Mouse (Mus musculus) spleen, postnatal 14 days (tissue): ENCODE results near the gene Rgs2.

Source experiments
- DNase-seq, 2 experiments: peaks; one replicate each; pipeline ENCODE4 v3.0.0; 2021 to 2022; ENCODE audit warnings: low spot score in 2 of 2

The Rgs2 gene

DNA sequence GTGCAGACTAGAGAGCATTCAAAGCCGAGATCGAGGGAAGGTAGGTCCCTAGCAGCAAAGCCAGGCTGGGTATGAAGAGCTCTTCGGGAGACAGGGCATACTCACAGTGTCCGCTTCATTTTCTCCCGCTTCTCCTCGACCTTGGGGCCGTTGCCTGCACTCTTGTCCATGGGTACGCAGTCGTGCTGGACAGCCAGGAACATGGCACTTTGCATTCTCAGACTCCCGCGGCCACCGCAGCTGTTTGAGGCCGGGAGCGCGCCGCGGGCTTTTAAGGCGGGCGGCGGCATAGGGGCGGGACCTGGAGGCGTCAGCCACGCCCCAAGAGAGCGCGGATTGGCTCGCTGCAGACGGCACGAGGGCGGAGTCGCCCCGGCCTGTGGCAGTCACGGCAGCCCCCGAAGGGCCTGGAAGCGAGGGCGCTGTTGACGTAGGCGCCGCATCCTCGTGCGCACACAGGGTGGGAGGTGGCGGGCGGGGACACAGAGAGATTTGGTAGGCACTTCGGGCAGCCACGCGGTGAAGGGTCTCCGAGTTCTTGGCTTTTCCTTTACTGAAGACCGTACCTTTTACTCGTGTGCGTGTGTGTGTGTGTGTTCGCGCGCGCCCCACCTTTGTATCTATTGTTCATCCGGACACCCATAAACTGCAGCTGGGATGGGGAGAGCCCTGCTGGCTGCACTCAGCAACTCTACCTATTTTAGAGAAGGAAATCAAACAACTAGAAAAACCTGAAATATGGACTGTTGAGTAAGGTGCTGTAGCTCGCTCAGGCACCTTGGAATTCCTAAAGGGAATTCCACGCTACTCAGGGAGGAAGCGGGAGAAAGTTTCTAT, at the start of gene Rgs2:
Gene Rgs2, minus strand, starts transcription at position 258 of the 837 bp plus-strand sequence.
- peak; percentile 87 to 92 for DNase-seq

- no peak for DNase-seq
Measured at GRCm38 (mm10) chr1:144053401-144053800, 49.4 kb upstream of the Rgs2 start.

DNA sequence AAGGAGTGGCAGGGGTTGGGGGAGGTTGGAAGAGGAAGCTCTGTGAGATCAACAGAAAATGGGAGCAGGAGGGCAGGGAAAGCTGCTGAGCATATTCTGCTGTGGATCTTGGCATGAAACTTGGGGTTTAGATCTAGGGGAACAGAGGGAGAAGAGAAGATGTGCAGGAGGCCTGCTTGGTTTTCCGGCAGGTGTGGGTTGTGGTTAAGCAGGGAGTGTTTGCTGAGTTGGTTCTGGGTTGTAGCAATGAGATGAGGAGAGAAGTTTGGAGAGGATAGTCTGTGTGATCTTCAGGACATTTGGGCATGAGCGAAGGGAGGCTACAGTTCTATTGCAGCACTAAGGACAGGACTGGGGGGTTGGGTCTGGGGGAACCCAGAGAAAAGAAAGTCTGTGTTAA, 37.9 kb upstream of the Rgs2 start:
- no peak for DNase-seq

GRCm38 (mm10) chr1:144033498-144033897, 29.5 kb upstream of the Rgs2 start:
- no peak for DNase-seq

DNA sequence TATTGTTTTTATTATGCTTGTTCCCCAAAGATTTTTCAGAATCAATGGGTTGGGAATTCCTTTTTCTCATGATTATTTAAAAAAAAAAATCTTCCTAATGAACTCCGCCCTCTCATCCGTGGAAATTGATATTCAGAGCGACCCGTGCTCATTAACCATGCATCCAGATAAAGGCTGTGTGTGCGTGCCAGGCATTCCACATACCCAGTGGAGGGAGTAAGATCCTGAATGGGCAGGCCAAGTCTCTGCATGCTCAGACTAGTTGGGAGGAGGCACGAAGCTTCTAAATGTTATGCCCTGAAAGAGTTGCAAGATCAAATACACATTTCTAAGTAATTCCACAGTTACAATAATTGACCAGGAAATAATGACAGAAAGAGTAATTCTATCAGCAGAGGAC, 26.5 kb upstream of the Rgs2 start:
- DNase-seq, result no peak

DNA sequence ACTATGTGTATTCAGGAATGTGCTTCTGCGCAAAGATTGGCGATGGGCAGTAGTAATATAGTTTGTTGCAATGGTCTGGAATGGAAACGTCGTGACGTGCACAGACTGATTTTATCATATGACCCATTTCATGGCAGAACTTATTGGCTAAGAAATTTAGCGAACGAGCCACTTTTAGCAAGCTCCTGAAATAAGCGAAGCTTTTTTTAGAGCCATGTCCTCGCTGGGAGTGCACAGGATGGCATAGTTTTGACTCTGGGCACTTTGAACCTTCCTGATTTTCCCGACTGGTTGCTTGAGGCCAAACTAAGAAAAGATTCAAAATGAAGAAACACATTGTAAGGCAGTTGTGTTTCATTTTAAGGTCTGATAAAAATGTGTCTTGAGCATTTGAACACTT, 25.7 kb upstream of the Rgs2 start:
- DNase-seq, result no peak

DNA sequence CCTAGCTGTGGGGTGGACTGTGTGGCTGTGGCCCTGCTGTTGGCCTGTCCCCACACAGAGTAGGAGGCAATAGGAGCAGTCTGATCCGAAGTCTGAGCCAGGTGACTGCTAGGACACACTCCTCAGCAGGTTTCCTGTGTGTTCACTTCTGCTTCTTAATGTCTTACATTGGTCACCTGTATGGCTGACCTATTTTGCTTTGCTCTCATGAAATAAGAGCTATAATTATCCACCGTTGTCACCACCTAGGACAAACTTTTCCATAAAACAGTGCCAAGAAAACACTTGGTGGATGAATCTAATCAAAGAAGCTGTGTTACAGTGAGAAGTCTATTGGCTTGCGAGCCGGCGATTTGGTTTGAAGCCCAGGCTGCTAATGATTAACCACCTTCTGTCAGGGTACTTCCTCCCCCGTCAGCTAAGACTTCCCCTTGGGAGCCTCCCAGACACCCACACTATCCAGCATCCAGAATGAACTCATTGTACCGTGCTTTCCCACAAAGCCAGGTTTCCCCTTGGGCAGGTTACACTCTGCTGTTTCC, 14.5 kb upstream of the Rgs2 start:
- no peak for DNase-seq

DNA sequence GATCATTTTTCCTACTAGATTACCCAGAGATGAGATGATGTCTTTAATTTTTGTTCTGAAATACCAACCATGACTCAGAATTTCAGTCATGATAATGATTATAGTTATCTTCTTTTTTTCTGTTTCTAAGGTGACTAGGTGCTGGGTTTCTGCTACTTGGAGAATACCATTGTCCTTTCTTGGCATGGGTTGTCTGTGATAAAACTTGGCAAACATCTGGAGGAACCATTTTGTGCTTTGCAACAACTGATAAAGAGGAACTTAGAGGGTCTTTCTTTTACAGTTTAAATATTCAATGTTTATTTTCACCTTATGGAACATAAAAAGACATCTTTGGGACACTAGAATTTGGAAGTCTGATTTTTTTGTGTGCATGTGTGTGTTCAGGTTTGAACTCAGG, 10.0 kb upstream of the Rgs2 start:
- no peak for DNase-seq

DNA sequence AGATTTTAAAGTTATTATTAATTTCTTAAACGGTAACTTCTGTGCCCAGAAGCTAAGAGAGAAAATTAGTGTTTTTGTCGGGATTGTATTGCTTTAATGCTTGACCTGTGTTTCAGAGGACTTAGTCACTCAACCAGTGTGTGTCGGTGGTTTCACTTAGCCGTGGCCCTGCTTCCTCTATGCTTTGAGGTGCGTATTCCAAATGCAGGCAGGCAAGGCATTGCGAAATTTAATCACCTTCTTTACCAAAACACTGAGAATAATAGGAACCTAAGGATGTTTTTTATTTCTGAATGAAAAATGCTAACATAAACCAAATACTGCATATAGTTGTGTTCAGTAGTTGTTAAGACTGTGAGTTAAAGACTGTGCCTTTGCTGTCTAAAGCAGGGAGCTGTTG, 3.4 kb upstream of the Rgs2 start:
- no peak for DNase-seq

GRCm38 (mm10) chr1:144006542-144006941, 2.6 kb upstream of the Rgs2 start:
- peak; percentile 16 to 44 for DNase-seq

DNA sequence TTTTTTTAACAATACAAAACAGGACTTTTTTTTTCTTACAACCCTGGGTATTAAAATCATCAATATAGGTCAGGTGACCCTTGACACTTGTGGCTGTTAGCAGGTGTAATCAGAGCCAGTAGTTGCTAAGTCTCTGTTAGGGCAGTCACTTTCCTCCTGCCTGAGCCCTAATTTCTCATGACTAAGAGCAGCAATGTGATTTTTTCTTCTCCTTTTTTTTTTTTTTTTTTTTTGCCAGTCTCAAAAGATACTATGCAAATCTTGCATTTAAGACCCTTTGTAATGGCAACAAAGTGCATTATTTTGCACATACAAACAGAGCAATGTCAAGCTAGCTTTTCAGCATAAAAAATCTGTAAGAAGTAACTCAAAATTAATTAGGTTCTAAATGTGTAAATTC, 1.7 kb upstream of the Rgs2 start:
- DNase-seq, result no peak

- peak in 1 of 2 experiments; percentile 3 for DNase-seq
Measured at GRCm38 (mm10) chr1:144004741-144005140, 780 bp upstream of the Rgs2 start.

DNA sequence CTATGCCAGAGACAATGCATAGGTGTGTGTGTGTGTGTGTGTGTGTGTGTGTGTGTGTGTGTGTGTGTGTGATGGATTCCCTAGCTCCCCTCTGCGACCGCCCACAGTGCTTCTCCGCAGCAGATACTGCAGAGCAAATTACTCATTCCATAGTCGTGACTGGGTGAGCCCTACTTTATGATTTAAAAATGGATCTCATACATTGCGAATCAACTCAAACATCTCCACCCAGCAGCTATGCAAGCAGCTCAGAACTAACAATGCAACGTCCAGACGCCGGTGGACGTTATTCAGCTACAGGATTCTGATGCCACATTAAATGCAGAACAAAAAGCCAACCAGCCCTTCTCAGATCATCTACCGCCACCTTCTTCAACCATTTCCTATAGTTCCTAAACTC, 545 bp downstream of the Rgs2 start:
- DNase-seq, result no peak

GRCm38 (mm10) chr1:144002715-144003066, 1.3 kb downstream of the Rgs2 start:
- peak in 1 of 2 experiments; percentile 6 for DNase-seq

- no peak for DNase-seq
Measured at GRCm38 (mm10) chr1:144002036-144002714, 1.8 kb downstream of the Rgs2 start.

DNA sequence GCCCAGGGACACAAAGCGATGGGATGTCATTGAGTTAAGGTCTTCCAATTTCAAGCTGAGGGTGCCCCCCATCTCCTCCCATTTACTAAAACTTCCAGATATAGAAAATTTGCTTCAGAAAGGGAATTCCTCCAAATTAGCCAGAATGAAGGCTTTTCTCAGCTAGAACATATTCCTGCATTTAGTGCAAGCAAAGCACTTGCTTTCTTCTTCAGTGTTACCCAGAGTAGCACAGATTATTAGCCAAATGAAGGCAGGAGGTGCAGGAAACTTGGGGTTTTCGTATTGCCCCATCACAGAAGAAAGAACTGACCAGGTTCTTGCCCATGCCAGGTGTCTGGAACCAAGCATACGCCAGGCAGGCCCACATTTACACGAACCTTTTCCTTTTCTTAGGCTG, 3.7 kb downstream of the Rgs2 start:
- no peak for DNase-seq

DNA sequence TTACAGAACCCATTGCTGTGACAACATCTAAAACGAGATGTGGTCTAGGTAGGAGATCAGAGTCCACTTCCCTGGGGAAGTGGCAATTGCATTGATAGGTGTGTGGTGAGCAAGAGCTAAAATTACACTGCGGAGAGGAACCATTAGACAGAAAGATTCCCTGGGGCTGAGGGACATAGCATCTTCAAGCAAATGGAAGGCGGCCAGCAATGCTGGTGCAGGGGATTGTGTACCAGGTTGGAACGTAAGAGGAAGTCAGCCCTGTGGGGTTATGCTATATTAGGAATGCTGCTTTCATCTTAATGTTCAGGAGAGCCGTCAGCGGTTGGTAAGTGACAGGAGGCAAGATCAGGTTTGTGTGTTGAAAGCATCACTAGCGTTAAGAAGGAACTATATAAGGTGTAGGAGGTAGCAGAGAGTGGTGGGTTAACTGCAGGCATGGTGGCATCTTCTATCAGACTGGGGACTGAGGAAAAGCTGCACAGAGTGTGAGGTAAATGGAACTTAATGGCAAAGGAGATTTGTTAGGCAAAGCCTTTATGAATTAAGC, 4.5 kb downstream of the Rgs2 start:
- DNase-seq, result no peak

DNA sequence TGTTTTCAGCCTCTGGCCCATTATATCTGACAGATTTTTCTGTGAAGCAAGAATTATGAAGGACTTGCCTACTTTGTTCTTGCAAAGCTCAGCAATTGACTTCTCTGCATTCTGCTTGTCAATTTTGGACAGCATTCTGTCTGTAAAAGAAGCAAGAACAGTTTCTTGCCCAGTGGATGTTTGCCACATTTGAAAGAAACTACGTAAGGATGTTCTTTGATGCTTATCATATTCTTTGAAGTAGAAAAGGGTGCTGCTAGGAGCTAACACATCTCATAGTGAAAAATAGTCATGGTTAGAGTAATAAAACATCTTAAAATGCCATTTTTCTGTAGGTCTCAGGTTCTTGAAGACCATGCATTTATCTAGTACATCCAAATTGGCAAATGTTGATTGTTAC, 10.9 kb downstream of the Rgs2 start:
- DNase-seq, result no peak

DNA sequence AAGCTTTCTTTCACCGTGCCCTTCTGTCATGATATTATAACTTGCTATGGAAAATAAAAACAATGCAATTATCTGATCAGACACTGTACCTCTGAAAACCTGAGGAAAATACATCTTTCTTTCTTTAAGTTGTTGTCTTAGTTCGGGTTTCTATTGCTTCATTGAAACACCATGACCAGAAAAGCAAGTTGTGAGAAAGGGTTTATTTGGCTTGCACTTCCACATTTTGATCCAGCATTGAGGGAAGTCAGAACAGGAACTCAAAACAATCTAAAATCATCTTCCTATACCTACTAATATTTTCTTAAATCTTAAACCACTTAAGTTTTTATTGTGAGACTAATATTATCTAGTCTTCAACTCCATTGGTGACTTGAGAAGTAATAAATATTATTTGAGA, 11.4 kb downstream of the Rgs2 start:
- DNase-seq, result no peak

- DNase-seq, result no peak
Measured at GRCm38 (mm10) chr1:143990263-143990662, 13.7 kb downstream of the Rgs2 start.

DNA sequence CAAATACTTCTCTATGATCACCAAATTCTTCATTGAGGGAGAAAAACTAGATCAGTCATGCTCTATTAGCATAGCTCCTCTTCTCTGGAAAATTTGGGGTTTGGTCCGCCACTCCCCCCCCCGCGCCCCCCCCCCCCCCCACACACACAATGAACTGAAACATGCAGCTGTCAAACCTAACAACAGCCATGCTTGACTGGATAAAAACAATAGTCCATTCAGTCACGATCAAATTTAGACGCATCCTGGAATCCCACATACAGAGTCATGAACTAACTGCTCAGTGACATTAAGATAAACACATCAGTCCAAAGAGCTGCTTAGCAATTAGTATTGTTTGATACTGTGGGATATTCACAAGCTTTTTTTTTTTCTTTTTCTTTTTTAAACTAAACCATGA, 14.2 kb downstream of the Rgs2 start:
- DNase-seq, result no peak

DNA sequence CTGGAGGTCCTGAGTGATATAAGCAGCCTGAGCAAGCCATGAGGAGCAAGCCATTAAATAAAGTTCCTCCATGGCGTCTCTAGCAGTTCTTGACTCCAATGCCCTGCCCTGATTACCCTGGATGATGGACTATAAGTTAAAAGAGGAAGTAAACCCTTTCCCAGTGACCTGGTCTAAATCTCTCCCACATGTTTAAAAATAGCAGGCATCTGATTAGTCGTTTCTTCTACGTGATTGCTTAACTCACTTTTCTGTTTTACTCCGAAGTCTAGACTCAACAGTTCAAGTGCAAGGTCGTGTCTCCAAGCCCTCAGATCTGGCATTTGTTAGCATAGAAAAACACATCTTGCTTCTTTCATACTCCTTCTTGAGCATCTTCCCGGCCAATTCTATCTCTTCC, 15.2 kb downstream of the Rgs2 start:
- no peak for DNase-seq
